Mouse (Mus musculus): Measurements from ENCODE around the gene Gm28048. TPM values are rescaled to one million over a fixed set of nuclear protein-coding genes. Genes with fewer than 3 reads are reported as not detected.

Gene Gm28048
- total RNA-seq (2023): 22.1 and 23.7 TPM in 2 replicates

GRCm38 (mm10) chr11:22981984-22982757 is at the start of gene Gm28048, which contains the start of gene Commd1:
Gene Gm28048, minus strand, starts transcription at chr11:22982090.
Gene Commd1, minus strand, starts transcription at chr11:22982382.

GRCm38 (mm10) chr11:23007481-23008180 is 25.7 kb upstream of the Gm28048 start, which contains the start of gene Fam161a:
Gene Fam161a, plus strand, starts transcription at chr11:23007531.

GRCm38 (mm10) chr11:22990393-22991126 is 8.7 kb upstream of the Gm28048 start, which contains the start of gene Cct4:
Gene Cct4, plus strand, starts transcription at chr11:22990519.

GRCm38 (mm10) chr11:22971835-22972709 is 9.8 kb downstream of the Gm28048 start, which contains the start of gene Zrsr1:
Gene Zrsr1, plus strand, starts transcription at chr11:22972005.

GRCm38 (mm10) chr11:22860335-22861227 is 121.3 kb downstream of the Gm28048 start, which contains the start of gene B3gnt2:
Gene B3gnt2, minus strand, starts transcription at chr11:22860961.

Other genes with a start within 250 kb of the Gm28048 start
- gene B3gnt2, start 121.1 kb downstream of the Gm28048 start, total RNA-seq (2023): 54.6 and 55.2 TPM in 2 replicates
- 21.2 and 26.3 TPM in 2 replicates for gene Zrsr1, start 10.1 kb downstream of the Gm28048 start, total RNA-seq (2023)
- gene Commd1, start 292 bp upstream of the Gm28048 start, total RNA-seq (2023): 37.6 and 48.2 TPM in 2 replicates
- 106 and 116 TPM in 2 replicates for gene Cct4, start 8.4 kb upstream of the Gm28048 start, total RNA-seq (2023)
- gene Fam161a, start 25.4 kb upstream of the Gm28048 start, total RNA-seq (2023): 1.7 and 2.9 TPM in 2 replicates